Mouse (Mus musculus) stomach, embryonic 15.5 days (tissue): Measurements from ENCODE around the gene A030005L19Rik. TPM values are rescaled to one million over a fixed set of nuclear protein-coding genes. Genes with fewer than 3 reads are reported as not detected.
"Not testable (repeated sequence)": the region's sequence is repeated elsewhere in the genome, so short reads cannot be mapped to it uniquely, and the experiment has no call there.

Experiments used
- ATAC-seq: fragments of 200-750 bp; cut with Nextera tagmentation; 2 replicates; pipeline ENCODE4 v1.8.0; 2017; ENCODE audit warnings: low read depth, moderate number of reproducible peaks, moderate TSS enrichment; ENCODE audit not compliant: insufficient read depth, low FRiP score
- H3K27ac ChIP-seq: fragments of 300-500 bp; sonication (generic); 2 replicates; pipeline ENCODE4 v1.5.1; 2015; ENCODE audit warnings: mild to moderate bottlenecking, inconsistent platforms
- H3K27me3 ChIP-seq: fragments of 300-500 bp; sonication (generic); replicated peaks from 2 replicates; pipeline ENCODE4 v1.6.1; 2015; ENCODE audit warnings: inconsistent platforms
- H3K36me3 ChIP-seq: fragments of 300-500 bp; sonication (generic); 2 replicates; pipeline ENCODE4 v1.6.1; 2015; ENCODE audit warnings: inconsistent platforms
- H3K4me1 ChIP-seq: fragments of 300-500 bp; sonication (generic); 2 replicates; pipeline ENCODE4 v1.6.1; 2015; ENCODE audit warnings: inconsistent platforms
- H3K4me2 ChIP-seq: fragments of 300-500 bp; sonication (generic); 2 replicates; pipeline ENCODE4 v1.6.1; 2015; ENCODE audit warnings: mild to moderate bottlenecking, inconsistent platforms
- H3K4me3 ChIP-seq: fragments of 300-500 bp; sonication (generic); replicated peaks from 2 replicates; pipeline ENCODE4 v1.5.1; 2015; ENCODE audit warnings: inconsistent platforms
- H3K9ac ChIP-seq: fragments of 300-500 bp; sonication (generic); 2 replicates; pipeline ENCODE4 v1.6.1; 2015; ENCODE audit warnings: inconsistent platforms
- H3K9me3 ChIP-seq: fragments of 300-500 bp; sonication (generic); 2 replicates; pipeline ENCODE4 v1.6.1; 2016; ENCODE audit warnings: inconsistent platforms
- WGBS: fragments of 180-500 bp; shearing (Covaris S2); methylation state at CpG from one replicate; pipeline ENCODE4 v1.1.7; 2015; 5-methylcytosine and 5-hydroxymethylcytosine counted together
- polyA plus RNA-seq: library from polyadenylated mRNA; unstranded; fragments of >200 nt; fragmentation: Nextera tagmentation; extraction: Ambion mirVana; gene quantifications from 2 replicates; pipeline ENCODE4 v1.2.1, GENCODE M21; 2015

A030005L19Rik gene
- polyA plus RNA-seq, 1 experiment from 2014 or later = not detected

- not testable (repeated sequence) for H3K9me3 ChIP-seq, H3K36me3 ChIP-seq, H3K27ac ChIP-seq, ATAC-seq, H3K4me3 ChIP-seq, H3K4me2 ChIP-seq, H3K9ac ChIP-seq, H3K27me3 ChIP-seq, H3K4me1 ChIP-seq
- 69% methylated on average over 2 of the region's 2 CpGs for WGBS
These were observed 29.4 kb downstream of the A030005L19Rik start for GRCm38 (mm10) chr1:82942505-82942904.

GRCm38 (mm10) chr1:82943295-82943694 is 30.2 kb downstream of the A030005L19Rik start, which contains the start of gene A030003K21Rik:
TSS of gene A030003K21Rik (minus strand) at chr1:82943388.
- not testable (repeated sequence) for ATAC-seq, H3K9ac ChIP-seq, H3K9me3 ChIP-seq, H3K4me2 ChIP-seq, H3K27ac ChIP-seq, H3K4me1 ChIP-seq, H3K36me3 ChIP-seq, H3K27me3 ChIP-seq, H3K4me3 ChIP-seq
- no CpG with 5 or more reads among the region's 6 CpGs for WGBS

- not testable (repeated sequence) for H3K9ac ChIP-seq, H3K4me2 ChIP-seq, H3K4me3 ChIP-seq, H3K36me3 ChIP-seq, ATAC-seq, H3K27ac ChIP-seq, H3K27me3 ChIP-seq, H3K9me3 ChIP-seq, H3K4me1 ChIP-seq
- WGBS = 100% methylated on average over 1 of the region's 2 CpGs
These were observed 32.9 kb downstream of the A030005L19Rik start for GRCm38 (mm10) chr1:82946029-82946428.

- Histone ChIP-seq H3K4me2 (no peak overlapping the region), H3K27me3 (no peaks in the 10 kb centered on the region), H3K4me3 (no peak overlapping the region), H3K27ac (no peak overlapping the region), H3K9ac (no peak overlapping the region), H3K36me3 (no peaks in the 10 kb centered on the region), H3K4me1 (no peaks in the 10 kb centered on the region), H3K9me3 (no peaks in the 10 kb centered on the region)
- WGBS = 88% methylated on average over 2 of the region's 2 CpGs
- no peak for ATAC-seq
These were observed 35.5 kb downstream of the A030005L19Rik start for GRCm38 (mm10) chr1:82948601-82949000.

GRCm38 (mm10) chr1:82955913-82956312 is 42.8 kb downstream of the A030005L19Rik start, which contains the start of gene Gm7544:
TSS of gene Gm7544 (minus strand) at chr1:82956013.
- not testable (repeated sequence) for H3K4me3 ChIP-seq, H3K27ac ChIP-seq, H3K4me2 ChIP-seq, ATAC-seq, H3K4me1 ChIP-seq, H3K9me3 ChIP-seq, H3K27me3 ChIP-seq, H3K9ac ChIP-seq, H3K36me3 ChIP-seq

DNA sequence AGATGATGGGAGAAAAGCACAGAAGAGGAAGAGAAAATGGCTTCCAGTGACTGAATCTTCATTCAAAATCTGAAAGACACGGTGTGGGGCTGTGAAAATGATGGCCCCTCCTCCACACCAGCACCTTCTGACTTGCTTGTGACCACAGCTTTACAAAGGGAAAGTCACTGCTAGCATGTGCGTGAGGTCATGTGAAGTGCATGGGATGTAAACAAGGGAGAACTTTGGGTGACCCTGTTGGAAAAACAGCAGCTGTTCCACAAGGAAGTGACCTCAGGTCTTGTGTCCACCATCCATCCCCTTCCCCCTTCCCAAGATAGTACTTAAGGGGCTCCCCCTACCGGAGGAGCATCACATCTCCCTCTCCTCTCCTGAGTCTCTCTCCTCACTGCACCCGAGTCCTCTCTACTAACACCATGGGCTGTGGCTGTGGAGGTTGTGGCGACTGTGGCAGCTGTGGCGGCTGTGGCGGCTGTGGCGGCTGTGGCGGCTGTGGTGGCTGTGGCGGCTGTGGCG is 46.8 kb downstream of the A030005L19Rik start, which contains the start of gene Gm47955:
TSS of gene Gm47955 (plus strand) at position 417 of the 516 bp plus-strand sequence.
- no peak for ATAC-seq
- WGBS = 78% methylated on average over 11 of the region's 11 CpGs
- no peaks in the 10 kb centered on the region for H3K4me1 ChIP-seq
- H3K27me3 ChIP-seq = no peaks in the 10 kb centered on the region
- H3K9me3 ChIP-seq = no peaks in the 10 kb centered on the region
- H3K27ac ChIP-seq = no peak within 1 kb of the TSS
- no peak within 1 kb of the TSS for H3K4me2 ChIP-seq
- H3K4me3 ChIP-seq = no peak within 1 kb of the TSS
- no peaks in the 10 kb centered on the region for H3K36me3 ChIP-seq
- no peak within 1 kb of the TSS for H3K9ac ChIP-seq

Other genes with a start within 250 kb of the A030005L19Rik start
- gene Mff, start 188.4 kb upstream of the A030005L19Rik start, polyA plus RNA-seq = 175 and 178 TPM in 2 replicates
- 28.3 and 35.1 TPM in 2 replicates for gene Tm4sf20, start 144.9 kb upstream of the A030005L19Rik start, polyA plus RNA-seq
- not detected in 2 replicates for gene Gm47791, start 142.1 kb upstream of the A030005L19Rik start, polyA plus RNA-seq
- gene Agfg1, start 73.8 kb upstream of the A030005L19Rik start, polyA plus RNA-seq = 27.0 and 27.9 TPM in 2 replicates
- not detected in 2 replicates for gene A030014E15Rik, start 11.6 kb downstream of the A030005L19Rik start, polyA plus RNA-seq
- gene Gm6217, start 18.1 kb downstream of the A030005L19Rik start, polyA plus RNA-seq = not detected in 2 replicates
- not detected in 2 replicates for gene A030003K21Rik, start 30.1 kb downstream of the A030005L19Rik start, polyA plus RNA-seq
- not detected in 2 replicates for gene Gm7544, start 42.7 kb downstream of the A030005L19Rik start, polyA plus RNA-seq
- not detected in 2 replicates for gene Gm47955, start 47.0 kb downstream of the A030005L19Rik start, polyA plus RNA-seq
- not detected in 2 replicates for gene Gm47959, start 87.2 kb downstream of the A030005L19Rik start, polyA plus RNA-seq
- 0.55 and 0.71 TPM in 2 replicates for gene Slc19a3, start 125.1 kb downstream of the A030005L19Rik start, polyA plus RNA-seq
- gene Krtap28-10, start 129.2 kb downstream of the A030005L19Rik start, polyA plus RNA-seq = not detected in 2 replicates
- gene Gm47969, start 131.6 kb downstream of the A030005L19Rik start, polyA plus RNA-seq = not detected in 2 replicates
- gene A030005K14Rik, start 146.1 kb downstream of the A030005L19Rik start, polyA plus RNA-seq = not detected in 2 replicates
- gene Krtap28-13, start 147.6 kb downstream of the A030005L19Rik start, polyA plus RNA-seq = not detected in 2 replicates
- 7.2 and 8.6 TPM in 2 replicates for gene Ccl20, start 203.4 kb downstream of the A030005L19Rik start, polyA plus RNA-seq
- 0.08 and 0.23 TPM in 2 replicates for gene Daw1, start 246.4 kb downstream of the A030005L19Rik start, polyA plus RNA-seq